10 mouse cellular contexts compared by ENCODE assay signal in the genomic region with DNA sequence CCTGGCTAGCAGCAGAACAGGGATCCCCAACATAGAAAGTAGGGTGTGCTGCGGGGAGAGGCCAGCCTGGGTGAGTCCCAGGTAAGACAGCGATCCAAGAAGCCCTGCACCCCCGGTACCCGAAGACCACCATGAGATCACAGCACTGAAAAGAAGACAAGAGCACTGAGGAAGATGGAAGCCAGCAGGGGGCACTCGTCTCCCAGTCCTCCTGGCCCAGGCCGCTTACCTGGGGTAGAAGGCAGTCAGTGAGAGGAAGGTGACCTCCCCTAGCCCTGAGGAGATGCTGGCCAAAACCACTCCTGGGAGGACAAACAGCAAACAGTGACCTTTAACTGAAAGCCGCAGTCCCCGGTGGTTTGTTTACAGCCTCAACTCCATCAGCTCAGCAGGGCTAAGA. TPM values are rescaled to one million over a fixed set of nuclear protein-coding genes. Genes with fewer than 3 reads are reported as not detected.
DNase-seq lines count a peak whose midpoint lies in the region; ATAC-seq lines count a peak whose summit lies in the region.
"Had no signal": no experiment of that assay in that cellular context is flagged by ENCODE, and none has a peak within 500 bp of the region (broad histone marks: within the 10 kb centered on the region; RNA-seq: fewer than 3 reads in every experiment).

No protein-coding gene starts in this region.

- no peak overlapping the region for H3K27ac ChIP-seq in embryonic facial prominence, embryonic 14.5 days (replicated peaks; ENCODE audit: low read depth, low read length)
- H3K27ac ChIP-seq: hindbrain, embryonic 15.5 days had no signal

- H3K4me3 ChIP-seq in embryonic facial prominence, embryonic 14.5 days (ENCODE audit: low read depth, low read length) = no peak overlapping the region
- H3K4me3 ChIP-seq: hindbrain, embryonic 15.5 days had no signal

- peaks cover 9% of the 10 kb centered on the region; the same call in 1 of the 2 replicates for H3K4me1 ChIP-seq in embryonic facial prominence, embryonic 14.5 days (ENCODE audit: control insufficient read depth, insufficient read depth, low read length)

- no peaks in the 10 kb centered on the region for H3K9me3 ChIP-seq in embryonic facial prominence, embryonic 14.5 days (ENCODE audit: control insufficient read depth, low read length)
- H3K9me3 ChIP-seq: hindbrain, embryonic 15.5 days had no signal

- 57% methylated on average over 8 of the region's 8 CpGs for WGBS in embryonic facial prominence, embryonic 14.5 days

- no peak for ATAC-seq in embryonic facial prominence, embryonic 14.5 days (ENCODE audit: low read depth)
- ATAC-seq: Patski had no signal

- H3K4me2 ChIP-seq in embryonic facial prominence, embryonic 14.5 days (ENCODE audit: low read depth, low read length) = no peak overlapping the region
- H3K4me2 ChIP-seq: hindbrain, embryonic 15.5 days had no signal

- H3K36me3 ChIP-seq in embryonic facial prominence, embryonic 14.5 days (ENCODE audit: control insufficient read depth, insufficient read depth, low read length) = peaks cover 28% of the 10 kb centered on the region

- no peaks in the 10 kb centered on the region for H3K27me3 ChIP-seq in embryonic facial prominence, embryonic 14.5 days (replicated peaks; ENCODE audit: control insufficient read depth, insufficient read depth, low read length)
- H3K27me3 ChIP-seq: hindbrain, embryonic 15.5 days; Patski had no signal

- DNase-seq in cerebellum, adult 18-20 months = peak; percentile 32 to 53
- no peak for DNase-seq in cerebellum, adult 9-10 months
- DNase-seq in layer of hippocampus, postnatal 10 days (ENCODE audit: low spot score in 2 of 2) = peak; percentile 53 to 54
- DNase-seq in layer of hippocampus, adult 11-12 months (ENCODE audit: low spot score) = no peak
- peak; percentile 67 for DNase-seq in ES-CJ7 (ENCODE audit: low read depth, low spot score)
- peak; percentile 30 for DNase-seq in embryonic facial prominence, embryonic 14.5 days (ENCODE audit: low spot score)
- DNase-seq in lung, postnatal 14 days = peak; percentile 71
- peak; percentile 32 for DNase-seq in yolk sac, embryonic 10.5 days (ENCODE audit: low spot score)

- H3K9ac ChIP-seq in embryonic facial prominence, embryonic 14.5 days (ENCODE audit: low read depth, low read length) = no peak overlapping the region
- H3K9ac ChIP-seq: hindbrain, embryonic 15.5 days had no signal

RNA-seq across cellular contexts. Expression of a gene that starts 5.6 kb away (rescaled TPM):
- total RNA-seq in layer of hippocampus, postnatal 10 days (2021) = under 1 TPM; 0.43 to 0.51 TPM
- 0.97 and 1.8 TPM in 2 replicates for polyA plus RNA-seq in embryonic facial prominence, embryonic 14.5 days (2014; fragmentation: Nextera tagmentation; extraction: Ambion mirVana)

RNA-seq across cellular contexts. Expression of a gene that starts 6.4 kb away (rescaled TPM):
- total RNA-seq in layer of hippocampus, postnatal 10 days (2021) = 10 to 100 TPM; 20.8 to 23.2 TPM
- polyA plus RNA-seq in embryonic facial prominence, embryonic 14.5 days (2014; fragmentation: Nextera tagmentation; extraction: Ambion mirVana) = 27.8 and 31.8 TPM in 2 replicates

RNA-seq across cellular contexts. Expression of a gene that starts 13.0 kb away (rescaled TPM):
- 100 to 1,000 TPM; 199 to 200 TPM for total RNA-seq in layer of hippocampus, postnatal 10 days (2021)
- 158 and 167 TPM in 2 replicates for polyA plus RNA-seq in embryonic facial prominence, embryonic 14.5 days (2014; fragmentation: Nextera tagmentation; extraction: Ambion mirVana)

RNA-seq across cellular contexts. Expression of a gene that starts 15.6 kb away (rescaled TPM):
- total RNA-seq in layer of hippocampus, postnatal 10 days (2021) = not detected
- not detected in 2 replicates for polyA plus RNA-seq in embryonic facial prominence, embryonic 14.5 days (2014; fragmentation: Nextera tagmentation; extraction: Ambion mirVana)
- polyA plus RNA-seq: hindbrain, embryonic 15.5 days had no signal

RNA-seq across cellular contexts. Expression of a gene that starts 51.5 kb away (rescaled TPM):
- total RNA-seq in layer of hippocampus, postnatal 10 days (2021) = 1 to 10 TPM; 2.9 to 5.5 TPM
- polyA plus RNA-seq in embryonic facial prominence, embryonic 14.5 days (2014; fragmentation: Nextera tagmentation; extraction: Ambion mirVana) = 29.3 and 39.9 TPM in 2 replicates

Comparison
In these comparisons a context has a peak if more than half of its experiments do, and no peak if none do; other contexts are left out.
1. DNase-seq: peak in cerebellum, adult 18-20 months (2 of 2), layer of hippocampus, postnatal 10 days (2 of 2), ES-CJ7 (single experiment), embryonic facial prominence, embryonic 14.5 days (single experiment), lung, postnatal 14 days (single experiment) and yolk sac, embryonic 10.5 days (single experiment); none in cerebellum, adult 9-10 months (single experiment) and layer of hippocampus, adult 11-12 months (single experiment).